Mouse (Mus musculus): Measurements from ENCODE around the gene St6galnac3. TPM values are rescaled to one million over a fixed set of nuclear protein-coding genes. Genes with fewer than 3 reads are reported as not detected.
A peak's percentile ranks its signal among the peaks of the same experiment; 100 is the strongest.

Gene St6galnac3
- total RNA-seq, 1 experiment from 2014 or later = 9.1 TPM

DNA sequence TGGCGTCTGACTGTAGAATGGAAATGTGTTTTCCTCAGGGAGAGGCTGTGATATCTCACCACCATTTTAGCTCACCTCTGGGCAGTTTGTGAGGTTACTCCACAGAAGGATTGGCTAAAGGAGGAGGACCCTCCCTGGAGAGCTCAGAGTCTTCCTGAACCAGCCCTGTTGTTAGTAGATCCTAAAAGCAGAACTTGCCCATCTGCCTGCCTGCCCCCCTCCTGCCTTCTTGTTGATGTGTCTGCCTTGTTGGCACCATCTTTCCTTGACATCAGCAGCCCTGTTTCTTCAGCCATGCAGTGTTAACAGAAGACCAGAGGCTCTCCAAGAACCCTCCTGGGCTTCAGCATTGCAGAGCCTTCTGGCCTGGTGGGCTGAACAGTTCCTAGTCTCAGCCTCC, 18.1 kb downstream of the St6galnac3 start:
- peak in 1 of 2 experiments; percentile 26; a peak in 2 of 4 replicates for ATAC-seq (replicated peaks in 1 of 2; ENCODE audit: insufficient read depth in 1 of 2, low FRiP score in 2 of 2, low TSS enrichment in 1 of 2, low read depth in 1 of 2, poor library complexity in 2 of 2, severe bottlenecking in 2 of 2)

DNA sequence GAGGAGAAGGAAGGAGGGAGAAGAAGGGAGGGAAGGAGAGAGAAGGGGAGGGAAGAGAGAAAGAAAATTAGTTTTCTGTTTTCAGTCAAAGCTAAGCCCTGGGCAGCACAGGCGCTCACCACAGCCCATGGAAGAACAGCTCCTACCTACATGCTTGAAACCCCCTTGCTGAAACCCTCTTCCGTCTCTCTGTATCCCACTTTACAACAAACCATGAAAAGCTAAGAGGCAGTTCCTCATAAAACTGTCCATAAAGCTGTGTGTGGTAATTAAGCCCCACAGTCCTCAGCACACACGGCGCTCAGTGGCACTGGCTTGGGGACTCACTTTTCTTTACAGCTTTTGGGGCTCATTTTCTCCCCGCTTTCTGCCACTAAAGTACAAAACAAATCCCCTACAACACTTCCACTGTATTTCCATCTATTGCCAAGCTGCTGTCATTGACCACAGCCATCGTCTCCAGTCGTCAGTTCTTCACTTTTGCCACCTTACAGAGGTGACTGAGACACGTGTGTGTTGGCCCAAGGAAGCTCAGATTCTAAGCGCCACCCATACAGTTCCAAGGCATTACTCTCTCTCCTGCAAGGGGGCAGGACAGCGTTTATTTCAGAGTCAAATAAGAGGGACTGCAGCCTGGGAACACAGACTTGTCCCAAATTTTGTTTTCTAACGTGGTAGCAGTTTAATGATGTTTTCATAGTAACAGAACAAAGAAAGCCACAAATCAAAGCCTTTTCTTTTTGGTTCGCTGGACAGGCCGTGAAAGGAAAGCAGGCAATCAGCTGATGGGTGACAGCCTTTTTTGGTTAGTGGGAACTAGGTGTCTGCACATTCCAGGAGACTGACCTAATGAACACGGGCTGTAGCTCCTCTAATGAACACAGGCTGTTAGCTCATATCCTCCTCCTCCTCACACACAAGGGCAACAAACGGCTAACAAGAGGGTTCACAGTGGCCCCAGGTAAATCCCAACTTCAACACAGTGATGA, 22.9 kb downstream of the St6galnac3 start:
- ATAC-seq (replicated peaks in 1 of 2; ENCODE audit: insufficient read depth in 1 of 2, low FRiP score in 2 of 2, low TSS enrichment in 1 of 2, low read depth in 1 of 2, poor library complexity in 2 of 2, severe bottlenecking in 2 of 2) = no peak

DNA sequence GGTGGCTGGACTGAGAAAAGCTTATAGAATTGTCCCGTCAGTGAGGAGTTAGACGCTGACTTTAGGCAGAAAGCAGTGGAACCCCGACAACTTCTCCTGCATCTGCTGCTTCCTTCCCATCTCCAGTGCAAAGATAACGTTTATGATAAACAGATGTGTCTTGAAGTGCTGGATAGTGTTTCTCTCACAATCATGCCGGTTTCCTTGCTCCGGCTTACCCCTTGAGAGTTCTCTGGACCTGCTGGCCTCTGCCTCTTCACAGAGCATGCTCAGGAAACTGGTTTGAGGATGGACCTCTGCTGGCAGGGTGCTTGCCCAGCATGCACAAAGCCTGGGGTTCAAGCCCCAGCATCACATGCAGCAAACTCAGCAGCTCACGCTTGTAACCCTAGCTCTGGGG, 23.8 kb downstream of the St6galnac3 start:
- ATAC-seq (replicated peaks in 1 of 2; ENCODE audit: insufficient read depth in 1 of 2, low FRiP score in 2 of 2, low TSS enrichment in 1 of 2, low read depth in 1 of 2, poor library complexity in 2 of 2, severe bottlenecking in 2 of 2) = no peak

DNA sequence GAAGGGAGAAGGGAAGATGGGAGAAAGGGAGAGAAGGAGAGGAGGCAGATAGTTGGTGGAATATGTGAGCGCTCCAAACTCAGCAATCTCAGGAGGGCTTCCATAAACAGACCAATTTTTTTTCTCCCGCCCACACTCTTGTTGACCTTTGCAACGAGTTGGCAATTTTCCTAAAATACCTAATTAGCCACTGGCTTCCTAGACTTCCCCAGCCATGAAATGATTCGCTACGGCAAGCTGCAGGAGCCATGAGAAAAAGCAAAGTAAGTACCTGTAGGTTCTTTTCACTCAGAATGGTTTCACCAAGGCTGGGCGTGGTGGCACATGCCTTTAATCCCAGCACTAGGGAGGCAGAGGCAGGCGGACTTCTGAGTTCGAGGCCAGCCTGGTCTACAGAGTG, 25.9 kb downstream of the St6galnac3 start:
- ATAC-seq (replicated peaks in 1 of 2; ENCODE audit: insufficient read depth in 1 of 2, low FRiP score in 2 of 2, low TSS enrichment in 1 of 2, low read depth in 1 of 2, poor library complexity in 2 of 2, severe bottlenecking in 2 of 2) = no peak

DNA sequence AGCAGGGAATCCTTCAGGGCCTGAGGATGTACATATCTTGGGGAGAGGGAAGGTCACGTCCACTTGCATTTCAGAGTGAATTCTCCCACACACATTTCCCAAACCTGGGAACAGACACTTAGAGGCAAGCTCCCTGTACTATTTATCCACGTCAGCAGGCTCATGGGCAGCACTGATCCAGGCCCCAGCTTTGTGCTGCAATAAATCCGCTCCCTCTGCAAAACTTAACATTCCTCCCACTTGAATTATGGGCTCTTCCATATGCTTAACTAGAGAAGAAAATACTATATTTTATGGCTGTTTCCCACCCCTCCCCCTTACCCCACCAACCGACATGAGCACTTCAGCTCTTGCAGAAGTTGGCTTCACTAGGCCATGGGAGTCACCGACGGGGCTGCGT, 32.0 kb downstream of the St6galnac3 start:
- no peak for ATAC-seq (replicated peaks in 1 of 2; ENCODE audit: insufficient read depth in 1 of 2, low FRiP score in 2 of 2, low TSS enrichment in 1 of 2, low read depth in 1 of 2, poor library complexity in 2 of 2, severe bottlenecking in 2 of 2)

DNA sequence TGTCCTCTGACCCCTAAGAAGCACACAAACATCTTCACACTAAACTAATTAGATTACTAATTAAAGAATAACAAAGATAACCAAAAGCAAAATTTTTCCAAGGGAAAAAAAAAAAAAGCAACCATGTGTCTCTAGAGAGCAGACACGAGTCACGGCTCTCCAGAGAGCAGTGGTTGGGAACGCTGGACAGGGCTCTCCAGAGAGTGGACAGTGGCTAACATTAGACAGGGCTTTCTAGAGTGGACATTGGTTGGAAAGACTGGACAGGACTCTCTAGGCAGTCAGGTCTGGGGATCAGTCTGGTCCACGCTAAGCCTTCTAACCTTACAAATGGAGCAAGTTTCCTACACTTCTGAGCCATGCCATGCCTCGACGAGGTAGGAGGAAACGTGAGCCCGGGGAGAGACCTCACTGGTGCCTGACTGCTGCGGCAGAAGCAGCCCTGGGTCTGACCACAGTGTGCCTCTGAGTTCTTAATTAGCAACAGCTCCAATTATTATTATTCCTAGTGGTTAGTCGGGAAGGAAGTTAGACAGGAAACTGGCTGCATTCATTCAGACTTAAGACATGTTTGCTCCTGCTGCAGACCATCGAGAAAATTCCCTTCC, 32.7 kb downstream of the St6galnac3 start:
- peak; percentile 44 to 55; a peak in 2 of 4 replicates for ATAC-seq (replicated peaks in 1 of 2; ENCODE audit: insufficient read depth in 1 of 2, low FRiP score in 2 of 2, low TSS enrichment in 1 of 2, low read depth in 1 of 2, poor library complexity in 2 of 2, severe bottlenecking in 2 of 2)

DNA sequence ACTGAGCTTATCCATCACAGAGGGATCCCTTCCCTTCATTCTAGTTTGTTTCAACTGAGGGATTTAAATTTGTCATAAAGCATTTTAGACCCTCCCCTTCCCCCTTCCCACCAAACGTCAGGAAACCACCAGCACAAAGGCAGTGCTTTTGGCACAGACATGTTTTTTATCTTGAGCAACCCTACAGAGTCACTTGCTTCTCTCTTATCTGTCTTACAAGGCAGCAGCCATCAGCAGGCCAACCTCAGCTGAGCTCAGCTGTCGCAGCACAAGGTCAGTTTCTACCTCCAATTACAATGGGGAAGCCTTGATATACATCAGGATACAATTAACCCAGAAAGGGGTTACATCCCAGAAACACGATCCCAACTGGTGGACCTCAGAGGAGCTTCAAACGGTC, 33.4 kb downstream of the St6galnac3 start:
- 0 out of 4 replicates have a peak, but pooled peaks of 1 of the 2 experiments have one; percentile 37 for ATAC-seq (replicated peaks in 1 of 2; ENCODE audit: insufficient read depth in 1 of 2, low FRiP score in 2 of 2, low TSS enrichment in 1 of 2, low read depth in 1 of 2, poor library complexity in 2 of 2, severe bottlenecking in 2 of 2)

DNA sequence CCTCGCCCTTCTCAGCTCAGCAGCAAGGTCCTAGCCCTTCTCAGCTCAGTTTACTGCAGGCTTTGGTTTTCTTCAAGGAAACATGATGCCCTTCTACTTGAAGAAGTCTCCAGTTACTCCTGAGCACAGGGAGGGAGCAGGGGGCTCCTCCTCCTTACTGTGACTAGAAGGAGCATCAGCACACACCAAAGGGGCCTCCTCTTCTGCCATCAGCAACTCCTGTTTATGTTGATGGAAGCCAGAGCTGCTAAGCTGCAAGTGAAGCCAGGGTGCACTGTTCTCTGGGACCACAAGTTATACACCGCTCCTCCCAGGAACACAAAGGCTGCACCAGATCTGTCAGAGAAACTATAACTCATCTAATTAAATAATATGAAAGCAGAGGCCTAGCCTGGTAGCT, 34.4 kb downstream of the St6galnac3 start:
- ATAC-seq (replicated peaks in 1 of 2; ENCODE audit: insufficient read depth in 1 of 2, low FRiP score in 2 of 2, low TSS enrichment in 1 of 2, low read depth in 1 of 2, poor library complexity in 2 of 2, severe bottlenecking in 2 of 2) = no peak

DNA sequence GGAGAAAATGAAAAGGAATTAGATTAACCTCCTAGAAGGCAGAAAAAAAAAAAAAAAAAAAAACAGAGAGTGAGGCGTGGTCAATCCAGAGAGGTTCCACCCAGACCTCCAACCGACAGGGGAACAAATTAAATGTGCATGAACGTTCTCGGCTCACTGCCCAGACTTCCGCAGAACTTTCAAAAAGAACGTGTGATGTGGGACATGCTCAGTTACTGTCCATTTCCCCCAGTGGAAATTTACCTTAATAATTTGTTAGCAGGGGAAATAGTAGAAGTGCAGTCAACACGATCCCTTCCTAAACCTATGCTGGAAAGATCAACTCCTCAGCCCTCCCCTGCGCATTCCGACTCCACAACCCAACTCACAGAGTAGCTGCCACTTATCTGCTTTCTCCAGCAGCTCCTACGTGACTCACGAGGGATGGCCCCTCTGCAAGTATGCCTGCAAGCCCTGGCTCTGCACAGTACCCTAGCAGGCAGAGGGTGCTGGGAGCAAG, 35.1 kb downstream of the St6galnac3 start:
- peak in 1 of 2 experiments; percentile 53; a peak in 1 of 4 replicates for ATAC-seq (replicated peaks in 1 of 2; ENCODE audit: insufficient read depth in 1 of 2, low FRiP score in 2 of 2, low TSS enrichment in 1 of 2, low read depth in 1 of 2, poor library complexity in 2 of 2, severe bottlenecking in 2 of 2)

DNA sequence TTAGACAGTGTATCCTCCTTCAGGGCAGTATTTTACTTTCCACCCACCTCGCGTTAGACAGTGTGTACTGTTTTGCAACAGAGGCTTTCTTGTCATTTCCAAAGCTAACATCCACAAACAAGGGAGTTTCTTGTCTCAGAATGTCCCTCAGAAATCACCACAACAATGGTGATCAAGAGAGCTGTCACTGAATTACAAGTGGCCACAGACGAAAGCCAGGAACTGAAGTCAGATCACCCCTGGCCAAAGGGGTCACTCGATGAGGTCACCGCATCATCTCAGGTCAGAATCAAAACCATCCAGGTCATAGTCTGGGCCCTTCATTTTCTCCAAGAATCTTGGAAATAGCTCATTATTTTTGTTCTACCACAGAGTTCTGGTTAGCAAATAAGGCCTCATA, 37.1 kb downstream of the St6galnac3 start:
- ATAC-seq (replicated peaks in 1 of 2; ENCODE audit: insufficient read depth in 1 of 2, low FRiP score in 2 of 2, low TSS enrichment in 1 of 2, low read depth in 1 of 2, poor library complexity in 2 of 2, severe bottlenecking in 2 of 2) = no peak

DNA sequence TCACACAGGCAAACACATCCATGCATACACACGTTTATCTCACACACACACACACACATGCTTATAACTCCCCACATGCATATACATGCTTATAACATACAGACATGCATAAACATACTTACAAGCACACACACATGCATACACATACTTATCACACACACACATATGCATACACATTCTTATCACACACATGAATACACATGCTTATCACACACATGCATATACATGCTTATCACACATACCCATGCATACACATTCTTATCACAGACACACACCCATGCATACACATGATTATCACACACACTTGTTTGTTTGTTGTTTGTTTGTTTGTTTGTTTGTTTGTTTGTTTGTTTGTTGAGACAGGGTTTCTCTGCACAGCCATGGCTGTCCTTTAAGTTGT, 40.1 kb downstream of the St6galnac3 start:
- ATAC-seq (replicated peaks in 1 of 2; ENCODE audit: insufficient read depth in 1 of 2, low FRiP score in 2 of 2, low TSS enrichment in 1 of 2, low read depth in 1 of 2, poor library complexity in 2 of 2, severe bottlenecking in 2 of 2) = no peak

DNA sequence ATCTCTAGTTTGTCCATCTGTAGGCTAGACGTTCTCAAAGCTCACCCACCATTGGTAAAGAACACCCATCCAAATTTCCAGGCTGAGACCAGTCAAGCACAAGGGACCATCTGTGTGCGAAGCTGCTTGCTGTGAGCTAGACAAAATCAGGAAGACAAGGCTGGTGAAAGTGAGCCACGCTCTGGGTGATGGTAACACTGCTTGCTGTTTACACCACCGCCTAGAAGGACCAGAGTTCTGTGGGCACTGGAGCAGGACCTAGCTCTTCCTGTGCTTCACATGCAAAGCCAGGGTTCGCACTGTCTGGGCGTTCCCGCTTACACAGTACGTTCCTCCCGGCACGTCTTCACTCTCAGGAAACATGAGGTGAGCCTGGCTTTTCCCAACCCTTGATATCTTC, 42.7 kb downstream of the St6galnac3 start:
- no peak for ATAC-seq (replicated peaks in 1 of 2; ENCODE audit: insufficient read depth in 1 of 2, low FRiP score in 2 of 2, low TSS enrichment in 1 of 2, low read depth in 1 of 2, poor library complexity in 2 of 2, severe bottlenecking in 2 of 2)

DNA sequence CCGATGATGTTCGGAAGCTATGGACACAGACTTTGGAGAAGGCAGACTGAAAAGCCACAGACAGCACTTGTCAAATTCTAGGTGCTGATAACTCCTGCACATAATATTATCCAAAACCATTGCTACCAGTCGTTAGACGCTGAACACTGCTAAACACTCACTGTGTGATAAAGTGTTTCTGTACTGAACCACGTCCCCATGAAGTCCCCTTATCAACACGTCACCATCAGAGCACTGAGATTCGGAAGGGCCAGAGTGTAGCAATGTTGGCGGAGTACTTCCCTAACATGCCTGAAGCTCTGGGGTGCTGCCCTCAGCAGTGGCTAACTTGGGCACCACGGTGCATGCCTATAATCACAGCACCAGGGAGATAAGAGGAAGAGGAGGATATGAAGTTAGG, 43.3 kb downstream of the St6galnac3 start:
- ATAC-seq (replicated peaks in 1 of 2; ENCODE audit: insufficient read depth in 1 of 2, low FRiP score in 2 of 2, low TSS enrichment in 1 of 2, low read depth in 1 of 2, poor library complexity in 2 of 2, severe bottlenecking in 2 of 2) = no peak; a peak in 1 of 4 replicates

DNA sequence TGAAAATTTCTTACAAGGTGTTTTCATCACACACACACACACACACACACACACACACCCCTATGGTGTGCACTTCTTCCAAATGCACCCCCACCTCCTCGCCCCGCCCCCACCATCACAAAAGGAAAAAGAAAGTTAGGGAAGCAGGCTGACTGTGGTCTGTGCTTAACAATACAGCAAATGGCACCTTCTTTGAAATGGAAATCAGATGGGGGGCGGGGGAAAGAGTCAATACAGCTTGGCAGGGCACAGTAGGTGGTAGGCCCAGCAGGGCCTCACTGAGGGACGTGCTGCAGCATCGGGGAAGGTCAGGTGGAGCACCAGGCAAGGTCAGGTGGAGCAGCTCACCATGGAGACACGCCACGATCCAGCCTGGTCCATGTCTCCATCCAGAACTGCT, 49.1 kb downstream of the St6galnac3 start:
- ATAC-seq (replicated peaks in 1 of 2; ENCODE audit: insufficient read depth in 1 of 2, low FRiP score in 2 of 2, low TSS enrichment in 1 of 2, low read depth in 1 of 2, poor library complexity in 2 of 2, severe bottlenecking in 2 of 2) = no peak

DNA sequence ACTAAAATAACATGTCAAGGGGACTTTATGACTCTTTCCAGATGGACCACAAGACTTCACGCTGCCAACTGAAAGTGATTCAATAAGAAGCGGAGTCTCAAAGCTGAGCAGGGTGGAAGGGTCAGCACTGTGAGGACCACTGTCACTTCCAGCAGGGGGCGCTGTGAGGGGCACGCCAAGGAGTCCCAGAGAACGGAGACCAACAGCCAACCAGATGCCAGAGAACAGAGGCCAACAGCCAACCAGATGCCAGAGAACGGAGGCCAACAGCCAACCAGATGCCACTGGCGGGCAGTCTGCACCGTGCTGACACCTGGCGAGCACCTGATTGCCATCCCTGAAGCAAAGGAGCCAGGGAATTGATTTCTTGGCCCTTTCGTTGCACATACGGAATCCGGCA, 49.9 kb downstream of the St6galnac3 start:
- ATAC-seq (replicated peaks in 1 of 2; ENCODE audit: insufficient read depth in 1 of 2, low FRiP score in 2 of 2, low TSS enrichment in 1 of 2, low read depth in 1 of 2, poor library complexity in 2 of 2, severe bottlenecking in 2 of 2) = no peak

DNA sequence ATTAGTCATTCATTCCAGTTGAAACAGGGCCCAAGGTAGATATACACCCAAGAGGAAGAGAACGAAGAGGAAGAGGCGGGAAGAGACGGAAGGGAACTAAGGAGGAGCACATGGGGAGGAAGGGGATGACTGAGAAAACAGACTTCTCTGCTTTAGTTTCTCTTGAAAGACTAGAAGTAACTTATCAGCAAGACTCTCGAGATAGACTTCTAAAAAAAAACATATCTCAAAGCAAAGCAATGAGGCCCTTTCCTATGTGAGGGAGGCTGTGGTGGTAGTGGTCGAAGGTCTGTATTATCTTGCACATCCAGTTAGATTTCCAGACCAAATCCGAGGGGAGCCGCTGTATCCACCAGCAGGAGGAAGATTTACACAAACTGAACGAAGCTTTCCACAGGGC, 50.6 kb downstream of the St6galnac3 start:
- ATAC-seq (replicated peaks in 1 of 2; ENCODE audit: insufficient read depth in 1 of 2, low FRiP score in 2 of 2, low TSS enrichment in 1 of 2, low read depth in 1 of 2, poor library complexity in 2 of 2, severe bottlenecking in 2 of 2) = no peak

DNA sequence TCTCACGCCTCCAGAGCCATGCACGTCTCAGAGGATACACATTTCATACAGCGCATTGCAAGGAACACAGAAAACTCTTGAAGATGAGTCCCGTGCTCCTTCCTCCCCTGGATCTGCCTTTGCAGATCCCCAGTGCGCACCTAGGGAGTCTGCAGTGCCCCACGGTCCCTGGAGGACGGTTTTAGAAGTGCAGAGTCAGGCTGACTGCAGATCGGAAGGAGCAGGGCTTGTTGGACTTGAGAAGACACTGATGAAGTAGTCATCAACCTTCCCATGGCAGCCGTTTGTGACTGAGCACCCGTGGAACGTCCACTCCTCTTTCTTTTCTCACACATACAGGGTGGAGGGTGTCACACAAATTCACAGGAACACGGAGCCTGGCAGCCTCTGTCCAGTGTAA, 51.5 kb downstream of the St6galnac3 start:
- ATAC-seq (replicated peaks in 1 of 2; ENCODE audit: insufficient read depth in 1 of 2, low FRiP score in 2 of 2, low TSS enrichment in 1 of 2, low read depth in 1 of 2, poor library complexity in 2 of 2, severe bottlenecking in 2 of 2) = no peak

DNA sequence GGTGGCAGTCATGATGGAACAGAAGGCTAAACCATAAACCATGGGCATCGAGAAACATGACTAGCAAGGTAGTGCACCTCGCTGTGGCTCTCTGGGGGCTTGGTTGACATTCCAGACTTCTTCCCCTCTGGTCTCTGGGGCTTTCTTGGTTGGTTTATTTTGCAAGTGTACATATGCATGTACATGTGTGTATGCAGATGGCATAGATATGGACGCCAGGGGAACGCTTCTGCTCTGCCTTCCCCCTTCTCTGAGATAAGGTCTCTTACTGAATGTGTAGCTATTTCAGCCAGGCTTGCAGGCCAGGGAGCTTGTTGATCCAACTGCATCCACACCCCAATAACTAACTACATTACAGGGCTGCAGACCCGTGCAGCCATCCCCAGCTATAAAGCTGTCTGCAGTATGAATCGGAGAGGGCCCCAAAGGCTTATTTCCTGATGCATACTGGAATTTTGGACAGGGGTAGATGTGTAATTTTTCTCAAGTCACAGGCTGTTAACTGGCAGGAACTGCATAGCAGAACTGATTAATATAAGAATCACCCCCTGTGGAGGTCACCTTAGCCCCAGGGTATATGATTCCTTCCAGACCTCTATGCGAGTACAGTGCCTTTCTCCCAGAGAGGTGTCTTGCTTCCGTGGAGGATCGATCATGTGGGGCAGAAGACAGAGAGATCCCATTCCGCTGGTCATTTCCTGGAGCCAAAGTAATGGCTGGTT, 53.9 kb downstream of the St6galnac3 start:
- ATAC-seq (replicated peaks in 1 of 2; ENCODE audit: insufficient read depth in 1 of 2, low FRiP score in 2 of 2, low TSS enrichment in 1 of 2, low read depth in 1 of 2, poor library complexity in 2 of 2, severe bottlenecking in 2 of 2) = no peak

Measured in hematopoietic stem cell, adult 5-6 weeks (primary cell).